Mouse (Mus musculus) heart, embryonic 15.5 days (tissue): ENCODE data around the gene Six5. TPM values are rescaled to one million over a fixed set of nuclear protein-coding genes. Genes with fewer than 3 reads are reported as not detected.
A peak's percentile ranks its signal among the peaks of the same experiment; 100 is the strongest.

ENCODE experiments used
- ATAC-seq: fragments of 200-750 bp; cut with Nextera tagmentation; replicated peaks from 2 replicates; pipeline ENCODE4 v1.8.0; 2017; ENCODE audit warnings: low read depth, moderate TSS enrichment; ENCODE audit not compliant: insufficient number of reproducible peaks, insufficient read depth, low FRiP score
- H3K27ac ChIP-seq: fragments of 300-500 bp; sonication (generic); 2 replicates; pipeline ENCODE4 v1.5.1; 2015; ENCODE audit warnings: mild to moderate bottlenecking, inconsistent platforms
- H3K27me3 ChIP-seq: fragments of 300-500 bp; sonication (generic); 2 replicates; pipeline ENCODE4 v1.6.1; 2015; ENCODE audit warnings: inconsistent platforms
- H3K36me3 ChIP-seq: fragments of 300-500 bp; sonication (generic); 2 replicates; pipeline ENCODE4 v1.6.1; 2015; ENCODE audit warnings: mild to moderate bottlenecking, inconsistent platforms
- H3K4me1 ChIP-seq: fragments of 300-500 bp; sonication (generic); replicated peaks from 2 replicates; pipeline ENCODE4 v1.6.1; 2015; ENCODE audit warnings: inconsistent platforms
- H3K4me2 ChIP-seq: fragments of 300-500 bp; sonication (generic); 2 replicates; pipeline ENCODE4 v1.6.1; 2015; ENCODE audit warnings: inconsistent platforms, mild to moderate bottlenecking, moderate library complexity
- H3K4me3 ChIP-seq: fragments of 300-500 bp; sonication (generic); 2 replicates; pipeline ENCODE4 v1.5.1; 2015; ENCODE audit warnings: mild to moderate bottlenecking, inconsistent platforms
- H3K9ac ChIP-seq: fragments of 300-500 bp; sonication (generic); 2 replicates; pipeline ENCODE4 v1.6.1; 2015; ENCODE audit warnings: mild to moderate bottlenecking, inconsistent platforms
- H3K9me3 ChIP-seq: fragments of 300-500 bp; sonication (generic); replicated peaks from 2 replicates; pipeline ENCODE4 v1.6.1; 2016; ENCODE audit warnings: inconsistent platforms
- WGBS: fragments of 180-500 bp; shearing (Covaris S2); methylation state at CpG from one replicate; pipeline ENCODE4 v1.1.7; 2015; ENCODE audit warnings: mixed read lengths; 5-methylcytosine and 5-hydroxymethylcytosine counted together
- polyA plus RNA-seq: library from polyadenylated mRNA; unstranded; fragments of >200 nt; fragmentation: Nextera tagmentation; extraction: Ambion mirVana; gene quantifications from 2 replicates; pipeline ENCODE4 v1.2.1, GENCODE M21; 2015

Six5 gene
- 4.9 and 6.7 TPM in 2 replicates for polyA plus RNA-seq

- ATAC-seq: peak; percentile 4; the same call in 1 of the 2 replicates
- Histone ChIP-seq H3K27me3 (0 out of 2 replicates have a peak, but pooled peaks cover 3% of the 10 kb centered on the region), H3K36me3 (peaks cover 21% of the 10 kb centered on the region; the same call in 1 of the 2 replicates), H3K9ac (peak within 1 kb of the TSS; percentile 93), H3K9me3 (no peaks in the 10 kb centered on the region), H3K27ac (peak within 1 kb of the TSS; percentile 97), H3K4me1 (peaks cover 45% of the 10 kb centered on the region), H3K4me2 (peak within 1 kb of the TSS; percentile 96), H3K4me3 (peak within 1 kb of the TSS; percentile 85)
- WGBS: 2% methylated on average over 24 of the region's 36 CpGs
These were observed at the start of gene Six5 for GRCm38 (mm10) chr7:19094471-19094825. TSS of gene Six5 (plus strand) at chr7:19094594.

DNA sequence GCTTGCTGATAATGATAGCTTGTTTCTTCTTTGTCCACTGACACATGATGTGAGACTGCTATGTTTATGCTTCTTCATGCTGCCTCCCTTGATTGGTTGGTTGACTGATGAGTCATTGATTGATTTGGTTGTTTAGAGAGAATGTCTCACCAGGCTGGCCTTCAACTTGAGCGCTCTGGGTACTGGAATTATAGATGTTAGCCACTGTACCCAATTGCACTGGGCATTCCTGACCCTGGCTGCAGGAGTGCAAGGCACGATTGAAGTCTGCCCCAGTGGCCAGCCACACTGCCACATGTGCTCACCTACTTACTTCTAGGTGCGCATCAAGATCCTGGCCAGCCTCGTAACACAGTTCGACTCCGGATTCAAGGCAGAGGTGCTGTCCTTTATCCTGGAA is 49.8 kb upstream of the Six5 start:
- no peak overlapping the region for H3K27ac ChIP-seq
- ATAC-seq: no peak
- H3K4me2 ChIP-seq: no peak overlapping the region
- H3K4me1 ChIP-seq: no peaks in the 10 kb centered on the region
- WGBS: 95% methylated on average over 6 of the region's 6 CpGs
- no peaks in the 10 kb centered on the region for H3K9me3 ChIP-seq
- no peak overlapping the region for H3K9ac ChIP-seq
- peaks cover 98% of the 10 kb centered on the region for H3K36me3 ChIP-seq
- no peak overlapping the region for H3K4me3 ChIP-seq
- H3K27me3 ChIP-seq: no peaks in the 10 kb centered on the region

DNA sequence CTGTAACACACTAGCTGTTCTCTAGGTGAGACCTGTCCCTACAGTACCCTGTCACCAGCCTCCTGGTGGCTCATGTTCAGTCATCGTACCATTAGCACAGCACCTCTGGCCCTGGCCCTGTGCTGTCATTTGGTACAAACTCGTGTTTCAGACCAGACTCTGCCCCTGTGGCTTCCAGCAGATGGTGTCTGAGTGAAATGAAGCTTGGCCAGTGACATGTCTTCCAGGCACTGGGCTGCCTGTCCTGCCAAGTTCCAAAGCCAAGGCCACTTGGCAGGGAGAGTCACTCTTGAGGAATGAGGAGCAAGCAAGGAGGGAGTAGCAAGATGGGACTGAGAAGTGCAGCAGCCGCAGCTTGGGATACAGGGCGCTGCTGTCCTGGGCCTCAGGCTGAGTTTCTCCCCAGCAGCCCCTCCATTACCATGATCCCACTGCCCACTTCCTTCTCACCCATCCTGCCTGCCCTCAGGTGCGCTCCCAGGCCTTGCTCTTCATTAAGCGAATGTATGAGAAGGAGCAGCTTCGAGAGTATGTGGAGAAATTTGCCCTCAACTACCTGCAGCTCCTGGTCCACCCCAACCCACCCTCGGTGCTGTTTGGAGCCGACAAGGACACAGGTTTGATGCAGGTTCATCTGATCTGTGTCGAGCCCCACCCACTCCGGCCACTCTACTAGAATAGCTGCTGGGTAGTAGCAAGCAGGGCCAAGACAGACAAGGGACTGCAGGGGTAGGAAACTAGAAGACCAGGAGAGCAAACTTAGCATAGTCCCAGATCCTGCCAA is 47.9 kb upstream of the Six5 start:
- ATAC-seq: no peak

DNA sequence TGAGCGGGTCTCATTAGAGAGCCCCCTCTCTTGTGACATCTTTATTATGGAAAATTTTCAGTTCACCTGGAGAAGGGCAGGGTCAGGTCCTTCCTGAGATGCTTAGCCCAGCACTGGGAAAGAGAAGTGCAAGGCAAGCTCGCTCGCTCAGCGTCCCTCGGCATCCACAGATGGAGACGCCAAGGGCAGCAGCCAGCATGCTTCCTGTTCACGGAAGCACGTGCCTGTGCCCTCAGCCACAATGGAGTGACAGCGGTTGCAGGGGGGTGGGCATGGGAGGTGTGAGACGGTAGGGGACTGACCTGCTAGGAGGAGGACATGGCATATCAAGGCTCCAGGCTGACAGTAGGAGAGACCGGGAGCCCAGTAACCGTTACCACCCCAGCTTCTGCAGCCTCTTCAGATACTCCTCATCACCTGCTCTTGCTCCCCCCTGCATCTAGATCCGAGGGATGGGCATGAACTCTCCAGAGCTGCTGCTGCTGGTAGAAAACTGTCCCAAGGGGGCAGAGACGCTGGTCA is 46.3 kb upstream of the Six5 start:
- H3K27ac ChIP-seq: no peak overlapping the region
- no peak overlapping the region for H3K9ac ChIP-seq
- no peaks in the 10 kb centered on the region for H3K4me1 ChIP-seq
- ATAC-seq: no peak
- H3K36me3 ChIP-seq: peaks cover 87% of the 10 kb centered on the region
- H3K9me3 ChIP-seq: no peaks in the 10 kb centered on the region
- no peak overlapping the region for H3K4me2 ChIP-seq
- WGBS: 83% methylated on average over 14 of the region's 14 CpGs
- no peaks in the 10 kb centered on the region for H3K27me3 ChIP-seq
- H3K4me3 ChIP-seq: no peak overlapping the region

More for the DNA sequence above, 47.9 kb upstream of the Six5 start:
- Histone ChIP-seq H3K9me3 (no peaks in the 10 kb centered on the region), H3K27ac (no peak overlapping the region), H3K4me1 (no peaks in the 10 kb centered on the region), H3K4me2 (no peak overlapping the region), H3K4me3 (no peak overlapping the region), H3K9ac (no peak overlapping the region), H3K27me3 (no peaks in the 10 kb centered on the region), H3K36me3 (peaks cover 98% of the 10 kb centered on the region)
- 89% methylated on average over 11 of the region's 11 CpGs for WGBS

DNA sequence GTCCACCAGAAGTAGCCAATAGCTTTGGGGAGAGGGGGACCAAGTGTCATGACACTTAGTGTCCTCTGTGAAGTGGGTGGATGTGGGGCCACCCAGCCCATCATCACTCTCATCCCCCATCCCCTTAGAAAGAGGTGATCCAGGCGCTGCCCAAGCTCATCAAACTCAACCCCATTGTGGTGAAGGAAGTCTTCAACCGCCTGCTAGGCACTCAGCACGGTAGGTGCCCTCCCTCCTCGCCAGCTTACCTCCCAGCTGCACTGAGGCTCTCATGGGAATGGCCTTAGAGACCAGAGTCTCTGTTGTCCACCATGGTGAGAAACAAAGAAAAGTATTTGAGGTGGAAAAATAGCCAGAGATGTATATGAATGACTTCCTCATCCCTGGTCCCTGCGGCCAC is 45.1 kb upstream of the Six5 start:
- WGBS: 87% methylated on average over 5 of the region's 5 CpGs

DNA sequence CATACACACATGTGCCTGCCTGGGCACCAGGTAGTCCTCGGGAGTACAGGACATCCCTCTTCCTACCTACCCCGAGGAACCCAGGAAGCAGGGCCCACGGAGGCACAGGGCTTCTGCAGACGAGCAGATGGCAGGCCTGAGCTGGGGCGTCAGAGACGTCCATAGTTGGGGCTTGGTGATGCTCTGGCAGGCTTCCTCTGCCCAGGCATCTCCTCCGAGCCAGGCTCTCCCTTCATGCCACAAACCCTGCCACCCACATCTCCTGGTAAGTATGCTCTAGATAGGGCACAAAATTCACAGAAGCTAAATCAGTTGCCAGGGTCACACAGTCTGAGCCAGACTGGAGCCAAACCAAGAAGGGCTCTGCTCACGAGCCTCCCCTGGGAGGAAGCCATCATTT is 44.2 kb upstream of the Six5 start:
- Histone ChIP-seq H3K27ac (no peak overlapping the region), H3K27me3 (no peaks in the 10 kb centered on the region), H3K9ac (no peak overlapping the region), H3K4me1 (peaks cover 10% of the 10 kb centered on the region; the same call in 1 of the 2 replicates), H3K9me3 (no peaks in the 10 kb centered on the region), H3K4me3 (no peak overlapping the region), H3K4me2 (no peak overlapping the region), H3K36me3 (peaks cover 65% of the 10 kb centered on the region)
- no peak for ATAC-seq
- WGBS: 87% methylated on average over 8 of the region's 8 CpGs

More for the DNA sequence above, 45.1 kb upstream of the Six5 start:
- Histone ChIP-seq H3K4me2 (no peak overlapping the region), H3K27me3 (no peaks in the 10 kb centered on the region), H3K4me3 (no peak overlapping the region), H3K9me3 (no peaks in the 10 kb centered on the region), H3K9ac (no peak overlapping the region), H3K36me3 (peaks cover 75% of the 10 kb centered on the region), H3K27ac (no peak overlapping the region), H3K4me1 (0 out of 2 replicates have a peak, but pooled peaks cover 4% of the 10 kb centered on the region)
- no peak for ATAC-seq

- H3K27ac ChIP-seq: no peak overlapping the region
- WGBS: 58% methylated on average over 4 of the region's 4 CpGs
- H3K27me3 ChIP-seq: no peaks in the 10 kb centered on the region
- ATAC-seq: no peak
- H3K4me1 ChIP-seq: peaks cover 10% of the 10 kb centered on the region; the same call in 1 of the 2 replicates
- no peaks in the 10 kb centered on the region for H3K9me3 ChIP-seq
- peaks cover 56% of the 10 kb centered on the region for H3K36me3 ChIP-seq
- H3K4me3 ChIP-seq: no peak overlapping the region
- no peak overlapping the region for H3K9ac ChIP-seq
- H3K4me2 ChIP-seq: no peak overlapping the region
These were observed 43.2 kb upstream of the Six5 start for GRCm38 (mm10) chr7:19051161-19051560.

DNA sequence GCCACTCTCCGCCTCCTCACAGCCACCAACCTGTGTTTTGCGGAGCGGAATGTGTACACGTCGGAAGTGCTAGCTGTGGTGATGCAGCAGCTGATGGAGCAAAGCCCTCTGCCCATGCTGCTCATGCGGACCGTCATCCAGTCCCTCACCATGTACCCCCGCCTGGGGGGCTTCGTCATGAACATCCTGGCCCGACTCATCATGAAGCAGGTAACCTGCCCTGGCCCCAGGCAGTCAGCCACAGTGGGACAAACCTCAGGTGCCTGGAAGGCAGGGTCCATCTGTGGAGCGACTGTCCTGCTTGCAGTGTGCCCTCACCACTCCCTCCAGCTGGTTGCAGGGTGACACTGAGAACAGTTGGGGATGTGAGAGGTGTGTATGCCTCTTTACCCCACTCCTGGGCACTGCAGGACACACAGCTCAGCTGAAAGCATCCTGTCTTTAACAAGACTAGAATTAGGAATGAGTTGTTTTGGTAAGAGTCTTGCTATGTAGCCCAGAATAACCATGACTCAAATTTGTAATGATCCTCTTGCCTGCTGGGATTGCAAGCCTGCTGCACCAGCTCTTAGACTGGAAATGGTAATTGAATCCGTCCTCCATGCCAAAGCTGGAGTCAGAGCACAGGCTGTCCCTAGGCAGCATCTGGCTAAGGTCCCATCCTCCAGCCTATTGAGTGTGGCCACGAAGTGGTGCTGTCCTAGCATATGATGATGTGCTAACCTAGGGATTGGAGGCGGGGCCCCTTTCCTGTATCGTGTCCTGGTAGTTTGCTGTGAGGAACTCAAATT is 41.9 kb upstream of the Six5 start:
- WGBS: 86% methylated on average over 15 of the region's 15 CpGs
- H3K36me3 ChIP-seq: peaks cover 42% of the 10 kb centered on the region
- no peak for ATAC-seq

GRCm38 (mm10) chr7:19053136-19053532 is 41.3 kb upstream of the Six5 start:
- Histone ChIP-seq H3K9ac (no peak overlapping the region), H3K9me3 (no peaks in the 10 kb centered on the region), H3K4me3 (no peak overlapping the region), H3K36me3 (peaks cover 36% of the 10 kb centered on the region), H3K27ac (no peak overlapping the region), H3K27me3 (no peaks in the 10 kb centered on the region), H3K4me1 (peaks cover 10% of the 10 kb centered on the region; the same call in 1 of the 2 replicates), H3K4me2 (no peak overlapping the region)
- WGBS: 82% methylated on average over 7 of the region's 7 CpGs
- ATAC-seq: no peak

More for the DNA sequence above, 41.9 kb upstream of the Six5 start:
- H3K4me1 ChIP-seq: peaks cover 10% of the 10 kb centered on the region; the same call in 1 of the 2 replicates
- no peak overlapping the region for H3K27ac ChIP-seq
- no peak overlapping the region for H3K4me3 ChIP-seq
- H3K9me3 ChIP-seq: no peaks in the 10 kb centered on the region
- no peak overlapping the region for H3K4me2 ChIP-seq
- no peak overlapping the region for H3K9ac ChIP-seq
- H3K27me3 ChIP-seq: no peaks in the 10 kb centered on the region

GRCm38 (mm10) chr7:19054047-19054776 is 40.2 kb upstream of the Six5 start, which contains the start of gene Rsph6a:
TSS of gene Rsph6a (plus strand) at chr7:19054690.
- peaks cover 10% of the 10 kb centered on the region; the same call in 1 of the 2 replicates for H3K4me1 ChIP-seq
- no peak; the same call in 1 of the 2 replicates for ATAC-seq
- H3K36me3 ChIP-seq: peaks cover 27% of the 10 kb centered on the region
- H3K27ac ChIP-seq: no peak within 1 kb of the TSS
- no peak within 1 kb of the TSS for H3K9ac ChIP-seq
- no peaks in the 10 kb centered on the region for H3K27me3 ChIP-seq
- WGBS: 32% methylated on average over 33 of the region's 33 CpGs
- H3K4me3 ChIP-seq: no peak within 1 kb of the TSS
- H3K9me3 ChIP-seq: no peaks in the 10 kb centered on the region
- peak within 1 kb of the TSS; percentile 14 for H3K4me2 ChIP-seq

- H3K9me3 ChIP-seq: no peaks in the 10 kb centered on the region
- H3K36me3 ChIP-seq: peaks cover 22% of the 10 kb centered on the region
- no peak overlapping the region for H3K9ac ChIP-seq
- H3K4me1 ChIP-seq: peaks cover 10% of the 10 kb centered on the region; the same call in 1 of the 2 replicates
- no peaks in the 10 kb centered on the region for H3K27me3 ChIP-seq
- H3K4me2 ChIP-seq: peak overlapping the region; percentile 14
- 68% methylated on average over 9 of the region's 9 CpGs for WGBS
- no peak for ATAC-seq
- H3K4me3 ChIP-seq: no peak overlapping the region
- no peak overlapping the region for H3K27ac ChIP-seq
These were observed 39.7 kb upstream of the Six5 start for GRCm38 (mm10) chr7:19054777-19055076.
